Mouse (Mus musculus) spleen, postnatal 14 days (tissue): ENCODE results near the gene Cmbl.

Experiments
- DNase-seq, 2 experiments: peaks; one replicate each; pipeline ENCODE4 v3.0.0; 2021 to 2022; ENCODE audit warnings: low spot score in 2 of 2

Gene Cmbl

GRCm38 (mm10) chr15:31565184-31565583 is at the start of gene Cmbl:
Gene Cmbl (plus strand): TSS chr15:31565389.
- DNase-seq: no peak

GRCm38 (mm10) chr15:31517186-31517585 is 48.0 kb upstream of the Cmbl start:
- DNase-seq: no peak

- no peak for DNase-seq
Observed at GRCm38 (mm10) chr15:31518371-31518770, 46.8 kb upstream of the Cmbl start.

GRCm38 (mm10) chr15:31519000-31519399 is 46.2 kb upstream of the Cmbl start:
- no peak for DNase-seq

GRCm38 (mm10) chr15:31526463-31526862 is 38.7 kb upstream of the Cmbl start:
- no peak for DNase-seq

- no peak for DNase-seq
Observed at GRCm38 (mm10) chr15:31528477-31528876, 36.7 kb upstream of the Cmbl start.

- DNase-seq: no peak
Observed at GRCm38 (mm10) chr15:31529103-31529502, 36.1 kb upstream of the Cmbl start.

GRCm38 (mm10) chr15:31529811-31530658 is 35.2 kb upstream of the Cmbl start:
- DNase-seq: peak in 1 of 2 experiments; percentile 28

- DNase-seq: peak; percentile 79 to 85
Observed at GRCm38 (mm10) chr15:31530659-31531445, 34.3 kb upstream of the Cmbl start, which contains the start of gene March6. Gene March6 (minus strand): TSS chr15:31531053.

- DNase-seq: no peak
Observed at GRCm38 (mm10) chr15:31531446-31532330, 33.5 kb upstream of the Cmbl start.

GRCm38 (mm10) chr15:31532331-31533021 is 32.7 kb upstream of the Cmbl start:
- DNase-seq: no peak

- no peak for DNase-seq
Observed at GRCm38 (mm10) chr15:31533529-31533928, 31.7 kb upstream of the Cmbl start.

- DNase-seq: no peak
Observed at GRCm38 (mm10) chr15:31534421-31535258, 30.5 kb upstream of the Cmbl start.

- DNase-seq: no peak
Observed at GRCm38 (mm10) chr15:31535259-31535855, 29.8 kb upstream of the Cmbl start.

GRCm38 (mm10) chr15:31536051-31536737 is 29.0 kb upstream of the Cmbl start:
- no peak for DNase-seq

- no peak for DNase-seq
Observed at GRCm38 (mm10) chr15:31537706-31538105, 27.5 kb upstream of the Cmbl start.

GRCm38 (mm10) chr15:31538346-31538745 is 26.8 kb upstream of the Cmbl start:
- DNase-seq: no peak

GRCm38 (mm10) chr15:31539643-31540512 is 25.3 kb upstream of the Cmbl start:
- no peak for DNase-seq
